Mouse (Mus musculus): ENCODE measurements around the gene Cav3.

The Cav3 gene

GRCm38 (mm10) chr6:112496291-112497060 lies 37.2 kb downstream of the Cav3 start:
- DNase-seq, result no peak

GRCm38 (mm10) chr6:112497456-112497855 lies 38.2 kb downstream of the Cav3 start:
- DNase-seq, result no peak

- DNase-seq, result no peak
Observed at GRCm38 (mm10) chr6:112498716-112499115, 39.4 kb downstream of the Cav3 start.

- DNase-seq, result no peak
Observed at GRCm38 (mm10) chr6:112499456-112499855, 40.2 kb downstream of the Cav3 start.

GRCm38 (mm10) chr6:112501156-112501555 lies 41.9 kb downstream of the Cav3 start:
- DNase-seq, result no peak

- no peak for DNase-seq
Observed at GRCm38 (mm10) chr6:112507617-112508016, 48.3 kb downstream of the Cav3 start.

GRCm38 (mm10) chr6:112509590-112510131 lies 50.4 kb downstream of the Cav3 start:
- DNase-seq, result no peak

- DNase-seq, result peak; percentile 53
Observed at GRCm38 (mm10) chr6:112510346-112510745, 51.0 kb downstream of the Cav3 start.

GRCm38 (mm10) chr6:112514591-112514990 lies 55.3 kb downstream of the Cav3 start:
- no peak for DNase-seq

- DNase-seq, result peak; percentile 90
Observed at GRCm38 (mm10) chr6:112516496-112516895, 57.2 kb downstream of the Cav3 start.

GRCm38 (mm10) chr6:112517572-112517971 lies 58.3 kb downstream of the Cav3 start:
- DNase-seq, result no peak

- DNase-seq, result no peak
Observed at GRCm38 (mm10) chr6:112517991-112518390, 58.7 kb downstream of the Cav3 start.
